Mouse (Mus musculus) liver, adult (tissue): ENCODE data around the gene Upk3b.

ENCODE experiments used
- GATA4 ChIP-seq: IDR thresholded peaks from 2 replicates; pipeline ENCODE4 v1.6.1; 2014; ENCODE audit warnings: mild to moderate bottlenecking, low read length; ENCODE audit not compliant: insufficient replicate concordance

Gene Upk3b

GRCm38 (mm10) chr5:136054301-136055077 lies 16.2 kb downstream of the Upk3b start, which contains the start of gene Upk3bl:
Gene Upk3bl, plus strand, starts transcription at chr5:136054492.
- TF ChIP-seq GATA4: no peak

- no peak for TF ChIP-seq GATA4
Observed at GRCm38 (mm10) chr5:136056062-136056461, 17.8 kb downstream of the Upk3b start.

GRCm38 (mm10) chr5:136057085-136057484 lies 18.8 kb downstream of the Upk3b start:
- TF ChIP-seq GATA4: no peak

GRCm38 (mm10) chr5:136061567-136061966 lies 23.3 kb downstream of the Upk3b start:
- TF ChIP-seq GATA4: no peak

GRCm38 (mm10) chr5:136063920-136064319 lies 25.6 kb downstream of the Upk3b start:
- no peak for TF ChIP-seq GATA4

GRCm38 (mm10) chr5:136069411-136069810 lies 31.1 kb downstream of the Upk3b start:
- no peak for TF ChIP-seq GATA4

- no peak for TF ChIP-seq GATA4
Observed at GRCm38 (mm10) chr5:136073051-136073450, 34.8 kb downstream of the Upk3b start.

GRCm38 (mm10) chr5:136073526-136073925 lies 35.2 kb downstream of the Upk3b start:
- TF ChIP-seq GATA4: no peak

- no peak for TF ChIP-seq GATA4
Observed at GRCm38 (mm10) chr5:136075076-136075475, 36.8 kb downstream of the Upk3b start.

GRCm38 (mm10) chr5:136076284-136076683 lies 38.0 kb downstream of the Upk3b start:
- TF ChIP-seq GATA4: no peak

- TF ChIP-seq GATA4: no peak
Observed at GRCm38 (mm10) chr5:136077001-136077550, 38.8 kb downstream of the Upk3b start.

GRCm38 (mm10) chr5:136078136-136078535 lies 39.8 kb downstream of the Upk3b start:
- TF ChIP-seq GATA4: no peak

GRCm38 (mm10) chr5:136082345-136082744 lies 44.0 kb downstream of the Upk3b start:
- TF ChIP-seq GATA4: no peak

GRCm38 (mm10) chr5:136083669-136084107 lies 45.4 kb downstream of the Upk3b start, which contains the start of gene Rasa4:
Gene Rasa4, plus strand, starts transcription at chr5:136083916.
- TF ChIP-seq GATA4: no peak

- no peak for TF ChIP-seq GATA4
Observed at GRCm38 (mm10) chr5:136084144-136084881, 46.0 kb downstream of the Upk3b start.
